Mouse (Mus musculus) 3T3-L1 (cell line): ENCODE data around the gene Ttll11.
A peak's percentile ranks its signal among the peaks of the same experiment; 100 is the strongest.

Experiments
- DNase-seq: peaks from one replicate; pipeline ENCODE4 v3.0.0-alpha.2; 2015; ENCODE audit warnings: low read depth, low spot score

The Ttll11 gene

DNA sequence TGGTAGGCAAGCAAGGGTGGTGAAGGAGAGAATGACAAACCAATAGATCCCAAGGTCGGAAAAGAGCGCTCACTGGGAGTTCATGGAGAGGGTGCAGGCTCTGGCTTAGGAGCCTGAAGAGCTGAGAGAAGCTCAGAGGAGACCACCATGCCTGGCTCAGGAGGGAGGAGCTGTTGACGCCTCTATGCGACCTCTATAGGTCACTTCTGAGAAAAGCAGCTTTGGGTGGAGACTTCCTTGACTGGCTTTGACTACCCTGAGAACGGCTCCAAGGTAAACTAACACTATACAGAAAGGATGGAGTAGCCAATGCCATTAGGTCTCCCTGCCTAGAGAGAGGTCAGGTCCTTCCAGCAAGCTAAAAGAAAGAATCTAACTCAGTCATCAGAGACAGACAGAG, 124.8 kb downstream of the Ttll11 start:
- no peak for DNase-seq

DNA sequence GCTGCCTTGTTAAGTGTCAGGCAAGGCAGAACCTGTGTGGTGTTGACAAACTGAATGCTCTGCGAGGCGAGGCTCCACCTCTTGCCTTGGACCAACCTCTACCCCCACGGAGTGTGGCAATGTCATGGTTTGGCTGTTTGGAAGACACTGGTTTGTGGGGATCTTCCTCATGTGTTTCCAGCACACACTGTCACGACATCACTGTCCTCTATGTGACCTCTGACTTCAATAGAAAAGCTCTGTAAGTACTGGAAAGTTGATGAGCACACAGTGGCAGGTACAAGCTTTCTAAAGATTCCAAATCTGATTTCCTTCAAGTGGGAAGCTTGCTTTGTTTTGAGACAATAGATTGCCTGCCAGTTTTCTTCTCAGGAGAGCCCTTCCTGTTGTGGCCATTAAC, 126.7 kb downstream of the Ttll11 start:
- DNase-seq: no peak

DNA sequence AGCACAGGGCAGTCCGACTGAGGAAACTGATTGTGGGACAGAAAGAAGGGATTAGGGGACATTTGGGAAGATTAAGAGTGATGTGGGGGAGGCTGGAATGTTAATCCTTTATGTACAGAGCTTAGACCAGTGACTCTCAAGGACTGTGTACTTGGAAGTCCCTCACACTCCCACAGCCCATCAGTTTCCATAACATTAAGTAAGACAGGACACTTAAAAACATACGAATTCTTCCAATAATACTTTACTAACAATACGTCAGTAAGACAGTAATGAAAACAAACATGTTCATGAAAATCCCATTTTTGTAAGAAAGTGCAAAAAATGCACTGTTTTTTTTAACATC, 127.6 kb downstream of the Ttll11 start:
- no peak for DNase-seq

GRCm38 (mm10) chr2:35851420-35852163, 128.1 kb downstream of the Ttll11 start:
- no peak for DNase-seq

- DNase-seq: no peak
These were observed 130.0 kb downstream of the Ttll11 start for GRCm38 (mm10) chr2:35849632-35850230.

DNA sequence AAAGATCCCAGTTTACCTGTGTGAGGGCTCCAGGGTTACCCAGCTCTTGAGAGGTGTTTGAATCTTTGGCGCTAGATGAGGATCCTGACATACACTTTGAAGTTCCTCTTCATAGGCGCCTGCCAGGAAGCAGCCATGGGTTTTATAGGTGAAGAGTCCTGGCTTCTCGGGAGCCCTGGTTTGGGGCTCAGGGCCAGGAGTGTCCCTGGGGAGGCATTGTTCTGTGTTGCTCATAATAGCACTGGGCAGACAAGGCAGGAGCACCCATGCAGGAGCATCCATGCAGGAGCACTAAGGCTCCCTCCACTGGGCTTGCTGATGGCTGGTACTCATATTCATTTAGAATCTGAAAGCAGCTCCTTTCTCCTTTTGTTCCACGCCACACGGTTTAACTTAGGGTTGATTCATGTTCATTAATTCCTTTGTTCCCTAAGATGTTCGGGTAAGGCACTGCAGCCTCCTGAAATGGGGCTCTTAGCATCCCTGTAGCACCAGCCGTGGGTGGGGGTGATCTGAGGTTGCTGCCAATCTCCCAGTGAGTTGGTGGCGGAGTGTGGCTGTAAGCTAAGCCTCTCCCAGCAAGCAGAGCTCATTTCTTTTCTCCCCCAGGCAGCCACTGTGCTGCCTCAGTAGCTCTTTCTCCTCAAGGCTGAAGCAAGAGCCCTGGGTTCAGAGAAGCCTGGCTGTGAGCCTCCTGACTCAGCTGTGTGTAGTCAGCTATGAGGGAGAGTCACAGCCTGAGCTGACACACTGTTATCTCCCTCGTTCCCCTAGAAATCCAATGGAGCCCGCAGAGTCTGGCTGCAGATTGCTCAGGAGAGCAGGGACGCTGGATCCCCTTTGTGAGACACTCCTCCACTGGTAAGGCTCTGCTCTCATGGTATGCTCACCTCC, 133.9 kb downstream of the Ttll11 start:
- peak; percentile 17 for DNase-seq

GRCm38 (mm10) chr2:35843896-35844690, 135.6 kb downstream of the Ttll11 start:
- DNase-seq: no peak

DNA sequence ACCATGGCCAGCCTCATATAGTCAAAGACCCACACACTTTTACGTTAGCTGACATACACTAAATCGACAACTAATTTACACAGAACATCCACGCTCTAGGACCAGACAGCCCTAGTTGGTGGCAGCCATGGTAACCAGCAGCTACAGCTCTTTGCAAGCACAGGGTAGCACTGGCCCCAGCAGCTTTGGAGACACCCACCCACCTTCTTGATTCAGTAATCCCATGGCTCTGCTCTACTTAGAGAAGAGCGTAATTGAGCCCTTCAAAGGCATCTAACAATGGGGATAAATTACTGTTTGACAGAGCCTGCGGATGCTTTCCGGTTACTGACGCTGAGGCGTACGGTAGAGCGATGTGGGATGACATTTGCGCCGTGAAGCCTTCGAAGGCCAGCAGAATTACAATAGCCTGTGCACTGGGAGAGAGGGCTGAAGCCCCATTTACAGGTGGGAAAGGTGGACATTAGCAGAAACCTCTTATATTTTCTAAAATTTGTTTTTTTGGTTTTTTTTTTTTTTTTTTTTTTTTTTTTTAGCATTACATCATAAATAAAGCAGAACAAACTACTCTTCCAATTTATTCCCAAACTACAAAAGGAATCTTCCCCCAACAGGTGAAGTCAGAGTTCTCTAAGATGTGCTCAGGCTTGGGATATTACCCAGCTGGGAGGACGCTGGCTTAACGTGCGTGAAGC, 136.8 kb downstream of the Ttll11 start:
- no peak for DNase-seq

DNA sequence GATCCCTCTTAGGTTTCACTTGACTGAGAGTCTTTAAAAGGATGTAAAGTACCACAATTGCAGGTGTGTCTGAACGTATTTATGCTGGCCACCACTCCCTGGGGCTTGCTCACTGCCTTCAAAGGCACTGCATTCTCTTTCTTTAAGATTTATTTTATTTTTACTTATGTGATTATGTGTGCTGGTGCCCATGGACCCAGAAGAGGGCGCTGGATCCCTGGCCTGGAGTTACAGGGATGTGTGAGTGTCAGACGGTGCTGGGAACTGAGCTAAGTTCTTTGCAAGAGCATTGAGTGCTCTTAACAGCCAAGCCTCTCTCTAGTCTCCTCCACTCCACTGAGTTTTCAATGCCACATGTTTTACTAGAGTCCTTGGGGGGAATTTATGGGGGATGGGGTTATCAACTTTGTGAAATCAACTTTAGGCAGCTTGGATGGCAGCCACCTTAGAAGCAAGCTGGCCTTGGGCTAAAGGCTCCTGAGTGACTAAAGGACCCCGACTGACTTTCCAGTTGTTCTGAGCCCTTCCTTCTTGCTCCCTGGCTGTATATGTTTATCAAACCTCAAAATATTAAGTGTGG, 137.8 kb downstream of the Ttll11 start:
- peak; percentile 8 for DNase-seq

- peak; percentile 64 for DNase-seq
These were observed 138.5 kb downstream of the Ttll11 start for GRCm38 (mm10) chr2:35840956-35841816.

DNA sequence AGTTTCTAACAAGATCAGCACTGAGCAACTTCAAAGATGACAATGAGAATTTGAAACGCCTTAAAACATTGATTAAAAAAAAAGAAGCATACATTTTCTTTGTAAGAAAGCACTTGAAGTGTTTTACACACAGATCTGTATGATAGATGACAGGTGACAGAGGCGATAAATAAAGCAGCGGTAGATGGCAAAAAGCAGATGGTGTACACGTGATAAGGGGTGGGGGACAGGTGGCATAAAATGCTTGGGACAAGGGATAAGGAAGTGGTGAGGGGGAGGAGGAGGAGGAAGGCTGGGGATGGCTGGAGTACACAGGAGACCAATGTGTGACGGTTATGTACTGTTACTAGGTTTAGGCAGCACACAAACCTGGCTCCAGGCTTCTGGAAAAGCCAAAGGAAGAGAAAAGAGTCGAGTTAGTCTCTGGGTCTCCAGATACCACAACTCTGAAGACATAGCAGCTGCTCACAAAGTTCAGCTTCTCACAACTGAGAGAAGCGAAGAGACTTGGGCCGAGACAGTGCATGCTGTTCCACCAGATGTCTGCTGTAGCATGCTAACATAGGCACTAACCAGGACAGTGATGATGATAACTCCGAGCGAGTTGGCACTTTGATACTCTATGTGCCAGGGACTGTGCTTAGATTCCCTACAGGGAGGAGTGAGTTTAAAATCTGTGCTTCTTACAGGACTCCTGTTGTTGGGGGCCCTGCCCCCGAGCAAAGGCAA, 140.8 kb downstream of the Ttll11 start:
- no peak for DNase-seq

DNA sequence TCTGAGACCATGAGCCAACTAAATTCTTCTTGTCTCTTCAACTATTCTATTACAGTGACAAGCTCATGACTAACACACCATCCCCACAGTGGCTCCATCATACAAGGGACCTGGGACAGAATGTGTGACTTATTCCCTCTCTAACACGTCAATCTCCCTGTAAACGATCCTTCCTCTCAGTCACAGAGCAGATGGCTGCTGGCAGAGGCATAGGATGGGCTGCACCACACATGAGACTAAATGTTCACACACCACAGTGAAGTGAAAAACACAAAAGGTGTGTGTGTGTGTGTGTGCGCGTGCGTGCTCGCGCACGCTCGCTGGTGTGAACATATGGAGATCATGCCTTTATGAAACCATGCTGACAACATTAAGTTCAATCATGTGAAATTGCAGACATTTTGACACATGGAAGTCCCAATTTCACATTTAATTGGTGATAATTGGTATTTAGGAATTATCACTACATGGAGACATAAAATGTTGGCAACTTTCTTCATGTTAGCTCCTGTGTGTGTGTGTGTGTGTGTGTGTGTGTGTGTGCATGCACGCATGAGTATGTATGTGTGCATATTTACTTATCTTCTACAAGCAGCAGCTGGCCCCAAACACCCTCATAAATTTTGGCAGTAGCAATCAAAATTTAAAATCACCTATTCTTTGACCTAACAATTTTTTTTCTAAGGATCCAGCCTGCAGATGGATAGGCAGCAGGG, 145.4 kb downstream of the Ttll11 start:
- no peak for DNase-seq

- no peak for DNase-seq
These were observed 146.2 kb downstream of the Ttll11 start for GRCm38 (mm10) chr2:35833546-35833945.

DNA sequence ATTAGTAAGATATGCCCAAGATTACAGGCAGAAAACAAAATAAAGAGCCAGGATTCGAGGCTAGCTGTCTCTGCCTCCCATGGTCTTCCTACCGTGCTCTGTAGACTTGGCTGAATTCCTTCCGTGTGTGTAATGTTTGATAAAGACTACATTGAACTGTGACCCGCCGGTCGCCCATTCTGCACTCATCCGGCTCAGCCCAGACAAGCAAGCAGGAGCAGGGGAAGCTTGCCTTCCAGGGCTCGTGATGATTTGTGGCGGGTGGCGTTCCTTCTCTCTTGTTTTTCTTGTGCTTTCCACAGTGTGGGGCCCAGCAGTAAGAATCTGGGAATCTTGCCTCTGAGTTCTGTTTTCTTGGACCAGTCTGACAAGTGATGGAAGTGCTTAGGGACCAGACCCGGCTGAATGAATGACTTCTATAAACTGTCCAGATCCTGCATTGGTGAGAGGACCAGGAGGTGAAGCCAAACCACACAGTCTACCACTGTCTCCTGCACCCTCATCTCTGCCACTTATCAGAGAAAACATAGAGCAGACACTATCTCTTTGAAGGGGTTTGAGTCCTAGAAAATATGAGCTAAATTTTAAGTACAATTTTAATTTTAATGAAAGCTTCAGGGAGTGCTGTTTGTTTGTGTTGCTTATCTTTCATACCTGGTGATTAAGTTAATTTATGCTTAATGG, 146.8 kb downstream of the Ttll11 start:
- DNase-seq: no peak

- no peak for DNase-seq
These were observed 147.7 kb downstream of the Ttll11 start for GRCm38 (mm10) chr2:35831904-35832581.

- DNase-seq: peak; percentile 16
These were observed 148.5 kb downstream of the Ttll11 start for GRCm38 (mm10) chr2:35830966-35831903.
